Mouse (Mus musculus) brain, adult 2 months (tissue): Measurements from ENCODE around the gene Fdx1.

ENCODE experiments used
- DNase-seq: peaks from one replicate; pipeline ENCODE4 v3.0.0; 2011; ENCODE audit warnings: low read depth, low spot score

Fdx1 gene

DNA sequence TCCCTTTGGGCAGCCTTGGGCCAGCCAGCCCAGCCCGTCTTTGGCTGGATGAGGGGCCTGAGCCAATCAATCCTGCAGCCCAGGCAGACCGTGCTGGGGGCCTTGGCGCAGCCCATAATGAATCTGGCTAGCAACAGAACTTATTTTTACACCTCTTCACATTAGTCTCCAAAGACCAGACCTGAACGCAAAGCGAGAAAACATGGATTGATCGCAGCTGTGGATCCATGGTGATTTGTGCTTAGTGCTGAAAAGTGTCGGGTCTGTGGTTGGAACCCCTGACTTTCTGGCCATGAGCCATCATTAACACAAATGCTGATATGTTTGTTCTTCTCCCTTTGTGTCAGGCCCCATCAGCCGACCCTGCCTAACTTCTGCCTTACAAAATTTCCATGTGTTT lies 56.4 kb downstream of the Fdx1 start:
- DNase-seq, result no peak
